Mouse (Mus musculus) embryonic facial prominence, embryonic 14.5 days (tissue): Measurements from ENCODE around the gene Cd81. TPM values are rescaled to one million over a fixed set of nuclear protein-coding genes. Genes with fewer than 3 reads are reported as not detected.

Source experiments
- ATAC-seq: fragments of 200-750 bp; cut with Nextera tagmentation; 2 replicates; pipeline ENCODE4 v1.8.0; 2017; ENCODE audit warnings: low read depth, moderate number of reproducible peaks, moderate TSS enrichment
- DNase-seq: peaks from one replicate; pipeline ENCODE4 v3.0.0-alpha.2; 2015; ENCODE audit warnings: low spot score
- H3K27ac ChIP-seq: fragments of 300-500 bp; sonication (generic); replicated peaks from 2 replicates; pipeline ENCODE4 v1.5.1; 2014; ENCODE audit warnings: low read depth, mild to moderate bottlenecking, low read length, moderate library complexity
- H3K27me3 ChIP-seq: fragments of 300-500 bp; sonication (generic); replicated peaks from 2 replicates; pipeline ENCODE4 v1.6.1; 2014; ENCODE audit warnings: low read length; ENCODE audit not compliant: control insufficient read depth, insufficient read depth
- H3K36me3 ChIP-seq: fragments of 300-500 bp; sonication (generic); 2 replicates; pipeline ENCODE4 v1.6.1; 2014; ENCODE audit warnings: low read length, mixed read lengths; ENCODE audit not compliant: control insufficient read depth, insufficient read depth
- H3K4me1 ChIP-seq: fragments of 300-500 bp; sonication (generic); 2 replicates; pipeline ENCODE4 v1.6.1; 2014; ENCODE audit warnings: antibody characterized with exemption, low read length; ENCODE audit not compliant: control insufficient read depth, insufficient read depth
- H3K4me2 ChIP-seq: fragments of 300-500 bp; sonication (generic); 2 replicates; pipeline ENCODE4 v1.6.1; 2014; ENCODE audit warnings: low read depth, mild to moderate bottlenecking, low read length, moderate library complexity, mixed read lengths
- H3K4me3 ChIP-seq: fragments of 300-500 bp; sonication (generic); 2 replicates; pipeline ENCODE4 v1.5.1; 2014; ENCODE audit warnings: low read depth, mild to moderate bottlenecking, low read length
- H3K9ac ChIP-seq: fragments of 300-500 bp; sonication (generic); 2 replicates; pipeline ENCODE4 v1.6.1; 2014; ENCODE audit warnings: low read depth, mild to moderate bottlenecking, low read length, moderate library complexity, mixed read lengths
- H3K9me3 ChIP-seq: fragments of 300-500 bp; sonication (generic); 2 replicates; pipeline ENCODE4 v1.6.1; 2016; ENCODE audit warnings: low read length; ENCODE audit not compliant: control insufficient read depth
- WGBS: fragments of 180-500 bp; shearing (Covaris S2); extraction: QIAGEN DNeasy Blood & Tissue Kit; methylation state at CpG from one replicate; pipeline ENCODE4 v1.1.7; 2014; 5-methylcytosine and 5-hydroxymethylcytosine counted together
- polyA plus RNA-seq: library from polyadenylated mRNA; unstranded; fragments of >200 nt; fragmentation: Nextera tagmentation; extraction: Ambion mirVana; gene quantifications from 2 replicates; pipeline ENCODE4 v1.2.1, GENCODE M21; 2014

Gene Cd81
- polyA plus RNA-seq, 1 experiment from 2014 or later = 635 TPM

GRCm38 (mm10) chr7:143049841-143050816 is 2.4 kb upstream of the Cd81 start:
- Histone ChIP-seq H3K4me2 (no peak overlapping the region), H3K27ac (no peak overlapping the region), H3K27me3 (no peaks in the 10 kb centered on the region), H3K9me3 (no peaks in the 10 kb centered on the region), H3K9ac (no peak overlapping the region), H3K36me3 (0 out of 2 replicates have a peak, but pooled peaks cover 3% of the 10 kb centered on the region), H3K4me1 (peaks cover 18% of the 10 kb centered on the region), H3K4me3 (no peak overlapping the region)
- 93% methylated on average over 3 of the region's 3 CpGs for WGBS
- no peak for ATAC-seq
- no peak for DNase-seq

- Histone ChIP-seq H3K4me3 (no peak overlapping the region), H3K4me2 (no peak overlapping the region), H3K4me1 (peaks cover 30% of the 10 kb centered on the region), H3K9ac (no peak overlapping the region), H3K27ac (no peak overlapping the region), H3K27me3 (no peaks in the 10 kb centered on the region), H3K36me3 (peaks cover 11% of the 10 kb centered on the region; the same call in 1 of the 2 replicates), H3K9me3 (no peaks in the 10 kb centered on the region)
- WGBS = 57% methylated on average over 2 of the region's 2 CpGs
- ATAC-seq (no peak), DNase-seq (no peak)
These were observed 1.2 kb upstream of the Cd81 start for GRCm38 (mm10) chr7:143051316-143051715.

GRCm38 (mm10) chr7:143053008-143053899 is 715 bp downstream of the Cd81 start:
- H3K9me3 ChIP-seq = no peaks in the 10 kb centered on the region
- peak; percentile 88 for DNase-seq
- peak overlapping the region; percentile 86 for H3K9ac ChIP-seq
- peaks cover 44% of the 10 kb centered on the region for H3K4me1 ChIP-seq
- no peaks in the 10 kb centered on the region for H3K27me3 ChIP-seq
- H3K4me2 ChIP-seq = peak overlapping the region; percentile 63
- WGBS = under 1% methylated on average over 42 of the region's 46 CpGs
- H3K36me3 ChIP-seq = peaks cover 21% of the 10 kb centered on the region; the same call in 1 of the 2 replicates
- H3K27ac ChIP-seq = peak overlapping the region; percentile 88
- peak overlapping the region; percentile 73 for H3K4me3 ChIP-seq
- peak; percentile 87 for ATAC-seq

GRCm38 (mm10) chr7:143053961-143054611 is 1.5 kb downstream of the Cd81 start:
- no peak overlapping the region; the same call in 1 of the 2 replicates for H3K27ac ChIP-seq
- no peaks in the 10 kb centered on the region for H3K27me3 ChIP-seq
- ATAC-seq (no peak), DNase-seq (no peak)
- peak overlapping the region; percentile 63 for H3K4me2 ChIP-seq
- peak overlapping the region; percentile 86 for H3K9ac ChIP-seq
- H3K36me3 ChIP-seq = peaks cover 21% of the 10 kb centered on the region; the same call in 1 of the 2 replicates
- H3K9me3 ChIP-seq = no peaks in the 10 kb centered on the region
- WGBS = 35% methylated on average over 11 of the region's 11 CpGs
- H3K4me3 ChIP-seq = peak overlapping the region; percentile 73
- H3K4me1 ChIP-seq = peaks cover 51% of the 10 kb centered on the region

GRCm38 (mm10) chr7:143054612-143054965 is 2.0 kb downstream of the Cd81 start:
- peak overlapping the region; percentile 86 for H3K9ac ChIP-seq
- H3K4me1 ChIP-seq = peaks cover 54% of the 10 kb centered on the region
- WGBS = 33% methylated on average over 3 of the region's 3 CpGs
- no peaks in the 10 kb centered on the region for H3K9me3 ChIP-seq
- ATAC-seq (no peak), DNase-seq (no peak)
- H3K27ac ChIP-seq = no peak overlapping the region; the same call in 1 of the 2 replicates
- H3K27me3 ChIP-seq = no peaks in the 10 kb centered on the region
- H3K36me3 ChIP-seq = peaks cover 21% of the 10 kb centered on the region; the same call in 1 of the 2 replicates
- peak overlapping the region; percentile 73 for H3K4me3 ChIP-seq
- H3K4me2 ChIP-seq = peak overlapping the region; percentile 63

GRCm38 (mm10) chr7:143055001-143055400 is 2.5 kb downstream of the Cd81 start:
- peak overlapping the region; percentile 63 for H3K4me2 ChIP-seq
- H3K4me3 ChIP-seq = peak overlapping the region; percentile 73
- no peaks in the 10 kb centered on the region for H3K27me3 ChIP-seq
- peaks cover 54% of the 10 kb centered on the region for H3K4me1 ChIP-seq
- DNase-seq = no peak
- H3K9me3 ChIP-seq = no peaks in the 10 kb centered on the region
- ATAC-seq = no peak
- H3K27ac ChIP-seq = no peak overlapping the region; the same call in none of the 2 replicates
- peaks cover 24% of the 10 kb centered on the region; the same call in 1 of the 2 replicates for H3K36me3 ChIP-seq
- H3K9ac ChIP-seq = peak overlapping the region; percentile 86
- 81% methylated on average over 3 of the region's 3 CpGs for WGBS

- Histone ChIP-seq H3K4me2 (peak overlapping the region; percentile 63), H3K4me1 (peaks cover 54% of the 10 kb centered on the region), H3K9me3 (no peaks in the 10 kb centered on the region), H3K9ac (peak overlapping the region; percentile 86), H3K27me3 (no peaks in the 10 kb centered on the region), H3K27ac (peak overlapping the region; percentile 13), H3K36me3 (peaks cover 25% of the 10 kb centered on the region; the same call in 1 of the 2 replicates), H3K4me3 (peak overlapping the region; percentile 73)
- DNase-seq (no peak), ATAC-seq (no peak)
- WGBS = 68% methylated on average over 11 of the region's 11 CpGs
These were observed 3.1 kb downstream of the Cd81 start for GRCm38 (mm10) chr7:143055499-143056186.
